Mouse (Mus musculus) lung, postnatal 0 days (tissue): ENCODE measurements around the gene Arid5b.

Source experiments
- CTCF ChIP-seq: IDR thresholded peaks from 2 replicates; pipeline ENCODE4 v1.5.1; 2016; ENCODE audit warnings: antibody characterized with exemption, mild to moderate bottlenecking
- EP300 ChIP-seq: IDR thresholded peaks from 2 replicates; pipeline ENCODE4 v1.6.1; 2016; ENCODE audit warnings: antibody characterized with exemption, mild to moderate bottlenecking, control low read depth

- TF ChIP-seq CTCF (no peak), EP300 (no peak)
These were observed 42.0 kb upstream of the Arid5b start for GRCm38 (mm10) chr10:68320496-68320895.
